Mouse (Mus musculus): ENCODE data around the gene Gm21885. TPM values are rescaled to one million over a fixed set of nuclear protein-coding genes. Genes with fewer than 3 reads are reported as not detected.

Gene Gm21885
- polyA plus RNA-seq, 1 experiment, result not detected

GRCm38 (mm10) chr11:94290062-94290740, 8.5 kb downstream of the Gm21885 start:
- TF ChIP-seq POLR2A (IDR thresholded peaks at IDR 0.05; ENCODE audit: borderline replicate concordance, control insufficient read depth, low read depth, low read length) (no peak), CTCF (IDR thresholded peaks at IDR 0.05; ENCODE audit: control insufficient read depth, insufficient read depth, low read length) (no peak)
- Histone ChIP-seq H3K4me3 (replicated peaks; ENCODE audit: control insufficient read depth, low read depth, low read length) (no peak overlapping the region), H3K27ac (ENCODE audit: control insufficient read depth, insufficient read depth, low read depth, low read length, poor library complexity) (no peak overlapping the region; the same call in 1 of the 2 replicates), H3K4me1 (ENCODE audit: control insufficient read depth, insufficient read depth, low read length) (no peaks in the 10 kb centered on the region)
- WGBS, result 71% methylated on average over 10 of the region's 10 CpGs

- TF ChIP-seq POLR2A (IDR thresholded peaks at IDR 0.05; ENCODE audit: borderline replicate concordance, control insufficient read depth, low read depth, low read length), result no peak
- no peak for TF ChIP-seq CTCF (IDR thresholded peaks at IDR 0.05; ENCODE audit: control insufficient read depth, insufficient read depth, low read length)
- Histone ChIP-seq H3K4me3 (replicated peaks; ENCODE audit: control insufficient read depth, low read depth, low read length) (no peak overlapping the region), H3K27ac (ENCODE audit: control insufficient read depth, insufficient read depth, low read depth, low read length, poor library complexity) (no peak overlapping the region), H3K4me1 (ENCODE audit: control insufficient read depth, insufficient read depth, low read length) (no peaks in the 10 kb centered on the region)
- 91% methylated on average over 9 of the region's 9 CpGs for WGBS
These were observed 13.5 kb downstream of the Gm21885 start for GRCm38 (mm10) chr11:94294996-94295845.

- 83% methylated on average over 1 of the region's 1 CpGs for WGBS
- Histone ChIP-seq H3K27ac (ENCODE audit: control insufficient read depth, insufficient read depth, low read depth, low read length, poor library complexity) (no peak overlapping the region), H3K4me1 (ENCODE audit: control insufficient read depth, insufficient read depth, low read length) (no peaks in the 10 kb centered on the region; the same call in 1 of the 2 replicates), H3K4me3 (replicated peaks; ENCODE audit: control insufficient read depth, low read depth, low read length) (no peak overlapping the region)
- no peak for TF ChIP-seq CTCF (IDR thresholded peaks at IDR 0.05; ENCODE audit: control insufficient read depth, insufficient read depth, low read length)
- no peak for TF ChIP-seq POLR2A (IDR thresholded peaks at IDR 0.05; ENCODE audit: borderline replicate concordance, control insufficient read depth, low read depth, low read length)
These were observed 31.1 kb downstream of the Gm21885 start for GRCm38 (mm10) chr11:94312733-94313132.

- TF ChIP-seq CTCF (IDR thresholded peaks at IDR 0.05; ENCODE audit: control insufficient read depth, insufficient read depth, low read length) (no peak), POLR2A (IDR thresholded peaks at IDR 0.05; ENCODE audit: borderline replicate concordance, control insufficient read depth, low read depth, low read length) (no peak)
- Histone ChIP-seq H3K27ac (ENCODE audit: control insufficient read depth, insufficient read depth, low read depth, low read length, poor library complexity) (no peak overlapping the region), H3K4me3 (replicated peaks; ENCODE audit: control insufficient read depth, low read depth, low read length) (no peak overlapping the region), H3K4me1 (ENCODE audit: control insufficient read depth, insufficient read depth, low read length) (no peaks in the 10 kb centered on the region; the same call in 1 of the 2 replicates)
- WGBS, result 60% methylated on average over 2 of the region's 2 CpGs
These were observed 32.5 kb downstream of the Gm21885 start for GRCm38 (mm10) chr11:94314098-94314652.

- no peak for TF ChIP-seq POLR2A (IDR thresholded peaks at IDR 0.05; ENCODE audit: borderline replicate concordance, control insufficient read depth, low read depth, low read length)
- TF ChIP-seq CTCF (IDR thresholded peaks at IDR 0.05; ENCODE audit: control insufficient read depth, insufficient read depth, low read length), result no peak
- Histone ChIP-seq H3K4me3 (replicated peaks; ENCODE audit: control insufficient read depth, low read depth, low read length) (no peak overlapping the region), H3K4me1 (ENCODE audit: control insufficient read depth, insufficient read depth, low read length) (no peaks in the 10 kb centered on the region; the same call in 1 of the 2 replicates), H3K27ac (ENCODE audit: control insufficient read depth, insufficient read depth, low read depth, low read length, poor library complexity) (no peak overlapping the region)
- 63% methylated on average over 1 of the region's 1 CpGs for WGBS
These were observed 33.6 kb downstream of the Gm21885 start for GRCm38 (mm10) chr11:94315308-94315707.

- no peaks in the 10 kb centered on the region; the same call in 1 of the 2 replicates for H3K4me1 ChIP-seq (ENCODE audit: control insufficient read depth, insufficient read depth, low read length)
- TF ChIP-seq CTCF (IDR thresholded peaks at IDR 0.05; ENCODE audit: control insufficient read depth, insufficient read depth, low read length) (no peak), POLR2A (IDR thresholded peaks at IDR 0.05; ENCODE audit: borderline replicate concordance, control insufficient read depth, low read depth, low read length) (no peak)
- H3K4me3 ChIP-seq (replicated peaks; ENCODE audit: control insufficient read depth, low read depth, low read length), result no peak overlapping the region
- WGBS, result 79% methylated on average over 2 of the region's 2 CpGs
- H3K27ac ChIP-seq (ENCODE audit: control insufficient read depth, insufficient read depth, low read depth, low read length, poor library complexity), result no peak overlapping the region
These were observed 34.9 kb downstream of the Gm21885 start for GRCm38 (mm10) chr11:94316528-94316927.

GRCm38 (mm10) chr11:94317014-94317413, 35.3 kb downstream of the Gm21885 start:
- H3K27ac ChIP-seq (ENCODE audit: control insufficient read depth, insufficient read depth, low read depth, low read length, poor library complexity), result no peak overlapping the region
- no peaks in the 10 kb centered on the region; the same call in 1 of the 2 replicates for H3K4me1 ChIP-seq (ENCODE audit: control insufficient read depth, insufficient read depth, low read length)
- 59% methylated on average over 1 of the region's 1 CpGs for WGBS
- TF ChIP-seq CTCF (IDR thresholded peaks at IDR 0.05; ENCODE audit: control insufficient read depth, insufficient read depth, low read length), result no peak
- TF ChIP-seq POLR2A (IDR thresholded peaks at IDR 0.05; ENCODE audit: borderline replicate concordance, control insufficient read depth, low read depth, low read length), result no peak
- no peak overlapping the region for H3K4me3 ChIP-seq (replicated peaks; ENCODE audit: control insufficient read depth, low read depth, low read length)

GRCm38 (mm10) chr11:94317515-94317914, 35.8 kb downstream of the Gm21885 start:
- H3K4me3 ChIP-seq (replicated peaks; ENCODE audit: control insufficient read depth, low read depth, low read length), result no peak overlapping the region
- WGBS, result 23% methylated on average over 4 of the region's 4 CpGs
- no peaks in the 10 kb centered on the region; the same call in 1 of the 2 replicates for H3K4me1 ChIP-seq (ENCODE audit: control insufficient read depth, insufficient read depth, low read length)
- no peak for TF ChIP-seq CTCF (IDR thresholded peaks at IDR 0.05; ENCODE audit: control insufficient read depth, insufficient read depth, low read length)
- no peak for TF ChIP-seq POLR2A (IDR thresholded peaks at IDR 0.05; ENCODE audit: borderline replicate concordance, control insufficient read depth, low read depth, low read length)
- H3K27ac ChIP-seq (ENCODE audit: control insufficient read depth, insufficient read depth, low read depth, low read length, poor library complexity), result no peak overlapping the region

Measured in bone marrow, adult 2 months (tissue).